Mouse (Mus musculus): ENCODE data around the gene Odf2l.

Gene Odf2l

DNA sequence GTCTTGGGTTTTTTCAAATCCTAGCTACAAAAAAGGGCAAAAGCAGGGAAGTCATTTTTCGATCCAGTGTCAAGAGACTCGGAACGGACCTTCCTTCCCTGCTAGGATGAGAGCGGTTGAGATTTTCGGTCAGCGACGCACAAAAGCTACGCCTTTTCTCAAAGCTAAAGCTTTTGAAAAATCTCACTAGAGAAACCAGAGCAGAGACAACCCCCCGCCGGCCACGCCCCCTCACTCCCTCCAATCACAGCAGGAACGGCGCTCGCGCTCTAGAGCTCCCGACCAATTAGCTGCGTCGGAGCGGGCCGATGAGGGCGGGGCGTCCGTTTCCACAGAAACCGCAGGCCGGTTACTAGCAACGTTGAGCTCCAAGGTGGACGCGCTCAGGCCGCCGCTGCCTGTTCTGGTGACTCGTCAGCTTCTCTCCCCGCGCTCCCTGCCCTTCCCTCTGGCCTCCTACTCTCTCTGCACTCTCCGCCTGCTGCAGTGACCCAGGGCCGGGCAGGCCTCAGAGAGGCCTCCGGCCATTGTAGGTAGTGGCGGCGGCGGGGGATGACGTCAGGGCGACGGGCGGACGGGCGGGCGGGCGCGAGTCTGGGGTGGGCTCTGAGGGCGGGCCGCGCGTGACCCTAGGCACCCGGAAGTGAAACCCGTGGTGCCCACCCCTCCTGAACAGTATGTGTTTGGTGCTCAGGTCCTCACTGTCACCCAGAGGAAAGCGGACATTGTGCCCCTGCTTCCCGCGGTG is at the start of gene Odf2l:
Gene Odf2l (plus strand): TSS at position 335 of the 748 bp plus-strand sequence.
- peak; percentile 96 for DNase-seq (ENCODE audit: low spot score)

DNA sequence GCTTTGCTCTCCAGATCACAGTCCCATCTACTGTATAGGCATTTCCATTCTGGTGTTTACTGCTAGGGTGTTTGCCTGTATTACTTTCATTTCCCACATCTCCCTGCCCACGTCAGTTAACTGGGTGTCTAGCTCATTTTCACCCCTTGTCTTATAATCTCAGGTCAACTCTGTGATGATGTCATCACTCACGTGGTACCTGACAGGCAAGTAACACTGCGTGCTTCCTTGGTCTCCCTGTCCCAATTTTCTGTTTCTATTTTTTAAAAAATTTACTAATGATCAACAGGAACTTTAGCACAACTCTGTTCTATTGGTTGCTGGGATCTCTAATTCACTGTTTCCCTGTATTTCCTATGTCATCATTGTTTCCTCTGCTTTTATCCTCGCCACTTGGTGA is 49.4 kb upstream of the Odf2l start:
- DNase-seq (ENCODE audit: low spot score): no peak

DNA sequence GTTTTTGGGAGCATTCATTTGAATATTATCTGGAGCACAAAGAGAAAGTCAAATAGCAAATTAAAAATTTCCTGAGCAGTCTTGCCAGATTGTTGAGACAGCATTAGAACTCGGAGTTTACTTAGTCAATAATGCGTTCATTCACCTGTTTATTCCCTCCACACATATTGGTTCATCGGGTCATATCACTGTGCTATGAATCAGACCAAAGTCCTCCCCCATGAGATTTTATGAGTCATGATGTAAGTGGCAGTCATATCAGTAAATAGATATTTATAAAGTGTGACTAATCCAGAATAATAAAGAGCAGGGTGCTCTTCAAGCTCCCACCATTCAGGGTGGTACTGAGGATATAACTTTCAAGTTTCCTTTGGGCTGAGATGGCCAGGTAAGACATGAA is 46.0 kb upstream of the Odf2l start:
- DNase-seq (ENCODE audit: low spot score): no peak

DNA sequence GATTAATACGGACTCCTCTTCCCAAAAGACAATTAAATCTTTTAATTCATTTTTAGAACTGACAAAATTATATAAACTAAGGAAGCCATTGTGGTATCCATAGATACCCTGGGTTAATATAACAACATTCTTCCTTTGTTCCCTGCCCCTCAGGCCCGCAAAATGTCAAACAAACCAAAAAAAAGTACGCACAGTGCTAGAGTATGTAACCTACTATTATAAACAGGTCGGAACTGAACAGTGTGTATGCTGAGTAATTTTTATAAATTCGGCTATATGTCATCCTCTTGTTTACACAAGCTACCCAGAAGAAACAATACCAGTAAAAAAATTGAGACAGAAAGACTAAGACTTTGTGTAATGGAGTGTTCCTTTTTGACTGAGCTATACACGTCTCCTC is 40.0 kb upstream of the Odf2l start:
- no peak for DNase-seq (ENCODE audit: low spot score)

DNA sequence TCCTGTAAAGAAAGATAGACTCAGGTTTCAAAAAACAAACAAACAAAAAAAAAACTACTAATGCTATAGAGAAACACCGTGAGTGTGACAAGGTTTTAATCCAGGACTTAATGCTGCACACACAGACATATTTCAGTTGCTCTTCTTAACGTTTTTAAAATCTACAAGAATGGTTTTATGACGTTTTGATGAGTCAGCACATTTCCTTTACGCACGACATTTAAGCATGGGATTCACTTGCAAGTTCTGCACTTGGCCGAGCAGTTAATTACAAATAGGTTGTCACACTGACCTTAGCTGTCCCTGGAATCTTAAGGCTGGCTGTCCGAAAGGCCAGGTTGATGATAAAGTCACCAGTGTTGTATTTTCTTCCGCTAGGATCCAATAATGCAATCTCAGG is 37.5 kb upstream of the Odf2l start:
- DNase-seq (ENCODE audit: low spot score): no peak

DNA sequence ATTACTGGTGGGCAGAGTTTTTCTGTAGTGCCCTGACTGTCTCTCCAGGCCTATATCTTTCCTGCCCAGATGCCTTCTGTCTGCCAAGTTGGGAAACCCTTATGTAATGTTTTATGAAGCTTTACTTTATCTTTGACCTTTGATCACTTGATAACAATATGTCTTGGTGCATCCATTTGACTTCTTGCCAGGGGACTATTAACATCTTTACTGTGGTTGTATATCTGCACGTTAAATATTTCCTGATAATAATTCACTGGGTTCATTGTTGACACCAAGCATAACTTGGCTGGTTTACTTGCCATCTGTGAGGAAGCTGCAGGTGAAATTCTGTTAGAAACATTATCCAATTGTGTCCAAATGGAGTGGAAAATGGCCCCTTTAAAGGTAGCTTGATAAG is 35.3 kb upstream of the Odf2l start:
- no peak for DNase-seq (ENCODE audit: low spot score)

DNA sequence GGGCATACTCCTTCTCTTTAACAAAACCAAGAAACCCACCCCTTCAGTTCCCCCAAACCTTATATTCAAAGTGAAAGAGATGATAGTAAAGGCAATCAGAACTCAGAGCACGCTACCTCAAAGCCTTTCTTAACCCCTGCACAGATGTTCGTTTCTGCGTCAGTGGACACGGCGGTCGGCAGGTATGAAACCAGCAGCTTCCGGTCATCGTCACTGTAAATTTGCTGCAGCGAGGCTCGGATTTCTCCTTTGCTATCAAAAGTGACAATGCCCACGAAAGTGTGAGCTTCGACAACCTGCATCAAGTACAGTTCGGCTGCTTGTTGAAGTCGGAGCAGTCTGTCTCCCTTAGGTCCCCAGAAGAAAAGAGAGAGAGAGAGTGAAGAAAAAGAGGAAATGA is 32.2 kb upstream of the Odf2l start:
- no peak for DNase-seq (ENCODE audit: low spot score)

DNA sequence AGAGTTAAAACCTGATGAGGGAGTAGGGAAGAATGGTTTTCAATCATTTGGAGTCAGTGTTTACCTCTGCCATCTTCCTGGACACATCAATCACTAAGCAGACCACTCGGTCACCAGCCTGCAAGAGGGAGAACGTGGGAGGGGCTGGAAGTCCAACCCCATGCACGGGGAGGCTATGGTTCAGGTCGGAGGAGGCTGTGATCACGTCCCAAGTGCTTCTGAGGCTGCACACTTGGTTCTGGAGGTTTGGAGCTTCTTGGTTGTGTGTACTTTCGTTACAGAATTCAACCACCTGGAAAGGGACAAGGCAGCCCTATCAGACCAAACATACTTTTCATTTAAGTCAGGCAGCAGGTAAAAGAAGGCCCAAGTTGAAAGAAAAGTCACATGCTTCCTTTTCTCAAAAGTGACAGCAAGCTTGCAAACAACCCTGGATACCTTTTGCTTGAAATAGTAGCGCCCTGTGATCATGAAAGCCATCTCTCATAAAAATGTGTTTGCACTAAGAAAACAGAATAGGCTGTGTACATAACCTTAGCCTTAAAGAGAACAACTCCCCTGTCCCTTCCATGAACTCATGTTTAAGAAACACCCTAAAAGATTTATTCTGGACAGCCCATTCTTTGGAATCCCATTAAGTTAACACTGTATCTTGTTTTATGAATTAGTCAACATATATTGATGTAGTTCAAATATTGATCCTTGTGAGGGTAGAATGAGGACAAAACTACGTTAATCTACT is 30.4 kb upstream of the Odf2l start:
- DNase-seq (ENCODE audit: low spot score): no peak

DNA sequence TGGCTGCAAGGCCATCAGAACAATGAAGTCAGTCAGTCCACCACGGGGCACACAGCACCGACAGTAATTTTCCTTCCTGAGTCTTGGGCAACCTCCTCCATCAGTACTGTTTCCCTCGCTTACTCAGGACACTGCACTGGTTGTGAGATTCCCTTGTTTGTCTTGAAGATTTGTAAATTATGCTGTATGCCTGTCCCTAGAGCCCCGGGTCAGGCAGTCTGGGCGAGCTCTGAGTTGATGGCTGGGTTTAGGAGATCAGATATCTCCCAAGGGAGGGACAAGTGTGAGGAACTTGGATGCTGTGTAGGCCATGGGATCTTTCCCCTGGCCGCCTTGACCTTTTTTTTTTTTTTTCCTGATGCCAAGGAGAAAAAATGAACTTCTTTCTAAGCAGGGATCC is 19.1 kb upstream of the Odf2l start, which contains the start of gene Clca2:
Gene Clca2 (minus strand): TSS at position 153 of the 400 bp plus-strand sequence.
- no peak for DNase-seq (ENCODE audit: low spot score)

DNA sequence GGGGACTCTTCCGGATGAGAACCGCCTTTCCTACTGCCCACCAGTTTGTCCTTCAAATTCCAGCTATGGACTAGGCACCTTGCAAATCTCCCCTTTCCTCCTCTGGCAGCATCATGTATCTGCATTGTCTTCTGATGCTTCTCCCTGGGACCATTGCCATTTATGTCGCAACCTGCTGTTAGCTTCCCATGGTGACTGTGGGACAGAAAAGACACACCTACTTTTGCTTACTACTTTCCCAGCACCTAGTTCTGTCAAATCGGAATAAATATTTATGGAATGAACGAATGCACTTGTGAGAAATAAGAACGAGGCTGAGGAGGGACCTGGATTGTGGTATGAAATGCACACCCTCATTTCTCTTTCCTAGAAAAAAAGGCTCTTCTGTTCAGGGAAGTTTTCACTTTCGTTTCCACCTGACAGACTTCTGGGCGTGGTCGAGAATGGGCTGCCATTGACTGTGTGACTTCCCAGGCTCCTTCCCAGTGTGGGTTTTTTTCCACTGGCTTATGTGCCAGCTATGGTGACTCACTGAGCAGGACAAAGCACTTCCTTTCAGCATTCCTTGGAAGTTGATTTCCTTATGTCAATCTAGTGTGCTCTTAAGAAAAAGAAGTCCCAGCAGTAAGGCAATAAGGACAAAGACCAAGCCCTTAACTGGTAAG is 16.4 kb upstream of the Odf2l start:
- peak; percentile 56 for DNase-seq (ENCODE audit: low spot score)

DNA sequence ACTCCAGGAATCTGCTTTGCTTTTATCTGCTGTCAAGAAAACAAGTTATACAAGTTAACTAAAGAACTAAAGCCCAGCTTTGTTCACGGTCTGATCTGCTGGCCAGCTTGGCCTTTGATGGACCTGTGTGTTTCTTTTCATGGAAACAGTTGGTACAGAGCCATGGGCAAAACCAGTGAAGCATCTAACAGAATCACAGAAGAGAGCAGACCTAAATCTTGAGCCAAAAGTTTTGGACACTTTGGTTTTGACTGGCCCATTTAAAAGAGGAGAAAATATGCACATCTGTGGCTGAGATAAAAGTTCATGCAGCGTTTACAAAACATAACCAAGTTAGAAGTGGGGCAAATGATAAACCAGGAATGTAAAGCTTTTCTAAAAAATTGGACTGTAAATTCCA is 15.1 kb upstream of the Odf2l start:
- DNase-seq (ENCODE audit: low spot score): no peak

DNA sequence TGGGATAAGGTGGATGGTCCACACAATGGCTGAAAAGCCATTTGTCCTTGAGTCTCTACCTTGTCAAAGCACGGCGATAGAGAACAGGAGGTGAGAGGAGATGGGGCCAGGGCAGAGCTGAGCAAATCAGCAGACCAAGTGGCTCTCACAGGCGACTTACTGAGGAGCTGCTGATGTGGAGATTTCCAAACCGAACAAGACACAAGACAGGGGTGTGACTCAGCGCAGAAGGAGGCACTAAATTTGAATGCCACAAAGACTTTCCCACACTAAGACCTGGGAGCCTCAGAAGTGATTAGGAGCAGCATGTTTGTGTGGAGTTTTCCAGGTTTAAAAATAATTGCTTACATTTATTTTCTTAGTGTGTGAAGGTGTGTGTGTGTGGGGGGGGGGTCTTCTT is 14.6 kb upstream of the Odf2l start:
- DNase-seq (ENCODE audit: low spot score): peak; percentile 45

DNA sequence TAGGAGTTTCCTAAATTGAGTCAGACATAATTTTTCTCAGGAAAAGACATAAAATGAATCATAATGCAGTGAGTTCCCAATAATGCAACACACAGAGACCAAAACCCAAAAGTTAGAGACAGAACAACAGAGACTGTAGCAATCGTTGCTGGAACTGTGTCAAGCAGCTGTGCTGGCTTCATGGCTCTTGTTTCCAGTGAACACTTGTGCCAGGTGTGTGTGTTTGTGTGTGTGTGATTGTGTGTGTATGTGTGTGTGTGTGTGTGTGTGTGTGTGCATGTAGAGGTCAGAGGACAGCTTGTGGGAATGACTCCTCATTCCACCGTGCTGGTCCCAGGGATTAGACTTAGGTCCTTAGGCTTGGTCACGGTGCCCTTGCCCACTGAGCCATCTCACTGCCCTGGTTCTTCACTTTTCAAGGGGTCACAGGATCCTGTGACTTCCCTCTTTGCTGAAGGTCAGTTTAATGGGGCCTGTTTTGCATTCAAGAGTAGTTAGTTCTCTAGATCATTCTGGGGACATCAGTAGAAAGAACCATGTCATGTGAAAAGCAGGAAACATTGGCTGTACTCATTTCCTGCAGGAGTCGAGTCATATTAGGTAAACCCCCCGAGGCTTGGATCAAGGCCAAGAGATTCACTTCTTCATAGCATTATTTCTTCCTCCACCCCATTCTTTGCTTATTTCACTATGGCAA is 13.2 kb upstream of the Odf2l start:
- DNase-seq (ENCODE audit: low spot score): no peak

DNA sequence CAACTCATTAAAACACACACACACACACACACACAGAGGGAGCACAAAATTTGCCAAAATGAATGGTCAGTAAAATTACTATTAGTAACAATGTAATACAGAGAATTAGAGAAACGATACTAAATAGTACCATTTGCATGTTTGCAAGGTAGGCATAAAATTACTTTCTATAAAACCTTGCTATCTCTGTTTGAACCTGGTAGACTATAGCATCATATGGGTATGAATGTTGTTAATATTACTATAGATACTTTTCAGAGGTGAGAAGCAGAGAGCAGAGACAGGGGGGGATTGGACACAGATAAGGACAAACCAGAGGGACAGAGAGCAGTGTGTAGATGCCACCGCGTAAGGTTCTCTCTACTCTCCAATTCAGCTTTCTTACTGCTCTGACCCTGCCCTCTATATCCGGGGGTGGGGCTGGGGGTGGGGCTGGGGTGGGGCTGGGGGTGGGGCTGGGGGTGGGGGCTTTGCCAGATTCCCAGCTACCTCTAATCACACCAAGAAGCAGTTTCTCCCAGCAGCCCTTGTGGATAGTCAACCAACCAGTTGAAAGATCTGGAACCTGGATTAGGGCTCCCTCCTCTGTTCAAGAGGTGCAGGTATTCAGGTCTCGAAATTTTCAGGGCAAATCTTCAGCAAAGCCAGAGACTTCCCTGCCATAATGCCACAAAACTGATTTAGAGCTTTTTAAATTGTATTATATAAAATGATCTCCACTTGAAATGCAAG is 12.4 kb upstream of the Odf2l start:
- no peak for DNase-seq (ENCODE audit: low spot score)

DNA sequence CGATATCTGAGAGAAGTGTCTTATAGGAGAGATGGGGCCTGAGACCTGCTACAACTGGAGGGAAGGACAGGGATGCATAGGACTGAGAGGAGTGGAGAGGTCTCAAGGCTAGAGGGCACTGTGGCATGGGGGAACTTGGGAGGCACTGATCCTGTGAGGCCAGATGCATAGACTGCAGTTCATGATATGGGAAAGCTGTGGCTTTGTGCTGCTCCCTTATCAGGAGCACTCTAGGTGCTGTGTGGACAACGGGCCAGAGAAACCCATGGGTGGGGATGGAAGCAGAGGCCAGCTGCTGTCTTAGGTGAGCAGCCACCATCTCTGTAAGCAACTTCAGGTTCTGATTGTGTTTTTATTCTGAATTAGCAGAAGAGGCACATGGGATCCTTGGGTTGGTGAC is 3.2 kb upstream of the Odf2l start:
- DNase-seq (ENCODE audit: low spot score): no peak

DNA sequence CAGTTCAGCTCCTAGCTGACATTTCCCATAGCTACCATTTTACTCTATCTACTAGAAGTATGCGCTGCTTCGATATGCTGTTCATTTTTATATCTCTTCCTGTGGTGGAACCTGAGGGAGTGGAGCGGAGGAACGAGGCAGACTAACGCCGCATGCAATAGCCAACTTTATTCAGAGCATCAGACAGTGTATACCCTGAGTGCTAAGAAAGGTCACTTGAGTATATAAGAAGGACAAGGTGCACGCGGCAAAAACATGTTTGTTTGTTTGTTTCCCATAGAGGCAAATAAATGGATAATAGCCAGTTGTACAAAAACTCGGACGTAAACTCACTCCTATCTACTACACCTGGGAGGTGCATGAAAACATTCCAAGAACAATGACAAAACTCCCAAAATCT is 751 bp upstream of the Odf2l start:
- no peak for DNase-seq (ENCODE audit: low spot score)

DNA sequence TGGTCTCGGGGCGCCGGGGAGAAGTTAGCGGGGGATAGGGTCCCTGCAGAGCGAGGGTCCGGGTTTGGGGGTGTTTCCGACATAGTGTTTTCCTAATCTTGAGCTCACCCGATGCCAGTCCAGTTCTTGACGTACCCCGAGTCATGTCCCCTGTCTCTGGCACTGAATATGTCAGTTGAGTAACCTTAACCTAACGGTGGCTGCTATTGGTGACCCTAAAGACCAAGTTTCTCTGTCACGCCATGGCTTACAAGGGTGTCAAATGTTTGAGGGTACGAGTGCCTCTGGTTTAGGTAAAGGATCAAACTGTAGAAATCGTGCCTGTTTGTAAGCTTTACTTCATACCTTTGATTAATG is 592 bp downstream of the Odf2l start:
- peak; percentile 39 for DNase-seq (ENCODE audit: low spot score)

DNA sequence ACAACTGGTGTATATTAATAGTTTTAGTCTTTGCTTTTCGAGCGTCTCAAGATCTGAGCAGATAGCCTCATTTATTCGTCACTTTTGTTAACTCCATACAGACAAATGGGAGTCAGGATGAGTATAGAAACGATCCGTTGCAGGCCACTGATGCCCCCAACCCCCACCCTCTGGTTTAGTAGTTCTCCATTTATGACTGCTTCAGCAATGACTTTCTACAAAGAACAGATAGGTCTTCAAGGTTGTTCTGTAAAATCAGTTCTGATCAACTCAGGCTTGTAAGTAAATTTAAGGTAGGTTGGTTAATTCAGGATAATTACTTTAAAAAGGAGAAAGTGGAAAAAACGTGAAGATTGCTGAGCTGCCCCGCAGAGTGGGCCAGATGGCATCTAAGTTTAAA is 1.0 kb downstream of the Odf2l start:
- no peak for DNase-seq (ENCODE audit: low spot score)

DNA sequence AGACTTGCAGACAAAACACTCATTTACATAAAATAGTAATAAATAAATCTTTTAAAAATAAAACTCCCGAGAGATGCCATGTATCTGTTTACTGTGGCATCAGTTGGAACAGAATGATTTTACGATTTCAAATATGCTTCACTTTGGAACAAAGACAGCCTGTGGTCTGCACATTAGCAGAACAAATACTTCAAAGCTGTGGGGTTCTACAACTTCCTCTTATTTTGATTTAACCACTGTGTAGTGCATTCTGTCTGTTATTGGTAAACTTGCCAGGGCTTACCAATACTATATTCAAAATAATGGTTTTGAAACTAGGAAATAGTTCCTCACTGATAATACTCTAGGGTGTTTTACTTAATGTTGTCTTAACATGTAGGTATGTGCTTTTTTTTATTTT is 8.2 kb downstream of the Odf2l start:
- no peak for DNase-seq (ENCODE audit: low spot score)

DNA sequence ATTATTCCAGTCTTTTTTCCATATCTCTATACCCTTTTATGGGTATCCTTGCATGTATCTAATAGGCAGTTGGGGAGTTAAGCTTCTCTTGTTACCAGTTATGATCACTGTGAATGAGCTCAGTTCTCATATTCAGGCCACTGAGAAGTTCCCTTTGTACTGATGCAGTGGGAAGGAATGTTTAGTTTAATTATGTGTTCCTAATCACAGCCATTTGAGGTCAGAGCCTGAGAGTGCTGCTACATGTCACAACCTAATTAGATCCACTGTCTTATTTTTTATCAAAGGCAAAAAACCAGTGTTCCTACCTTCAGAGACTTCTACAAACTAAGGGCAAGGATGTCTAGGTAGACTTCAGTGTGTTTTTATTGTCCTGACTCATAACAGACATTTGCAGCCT is 11.0 kb downstream of the Odf2l start:
- no peak for DNase-seq (ENCODE audit: low spot score)

DNA sequence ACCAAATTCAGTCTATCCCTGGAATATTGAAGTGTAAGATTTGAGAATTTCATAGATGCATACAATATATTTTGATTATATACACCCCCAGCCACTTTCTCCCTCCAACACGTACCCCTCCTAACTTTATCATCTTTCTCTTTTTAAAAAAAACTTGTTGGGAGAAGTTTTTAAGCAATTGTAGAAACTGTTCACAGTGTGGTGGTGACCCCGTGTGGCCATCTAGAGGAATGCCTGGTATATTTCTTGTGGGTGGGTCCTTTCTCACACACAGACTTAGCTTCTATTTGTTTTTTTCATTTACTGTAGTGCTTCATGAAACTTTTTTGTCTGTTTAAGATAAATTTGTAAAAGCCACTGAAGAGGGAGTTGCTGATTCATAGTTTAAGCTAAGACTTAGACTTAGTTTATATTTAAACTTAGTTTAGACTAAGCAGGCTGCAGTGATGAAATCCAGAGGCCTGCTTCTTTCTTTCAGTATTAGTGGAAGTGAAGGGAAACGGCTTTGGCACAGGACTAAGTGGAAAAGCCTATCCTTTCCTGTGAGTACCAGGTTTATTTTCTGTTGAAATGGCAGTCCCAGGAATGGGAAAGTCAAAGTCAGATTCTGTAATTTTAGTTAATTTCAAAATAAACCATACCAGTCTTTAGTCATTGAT is 13.0 kb downstream of the Odf2l start:
- DNase-seq (ENCODE audit: low spot score): peak; percentile 51

All from MN1 (cell line).